Mouse (Mus musculus) adipose tissue, adult 10 weeks (tissue): Measurements from ENCODE around the gene Atp5d. TPM values are rescaled to one million over a fixed set of nuclear protein-coding genes. Genes with fewer than 3 reads are reported as not detected.

ENCODE experiments used
- polyA plus RNA-seq: library from polyadenylated mRNA; stranded (reverse); fragments of 350-450 nt; fragmentation: Illumina TruSeq; extraction: RNeasy Lipid Tissue Mini Kit (QIAGEN cat#74804); gene quantifications from one replicate; pipeline ENCODE4 v1.2.3, GENCODE M21; 2014; ENCODE audit warnings: low read depth, low replicate concordance

Gene Atp5d
- polyA plus RNA-seq, result 268 TPM

GRCm38 (mm10) chr10:80138553-80139438 lies at the start of gene Atp5d:
Gene Atp5d (plus strand): TSS chr10:80138632.

GRCm38 (mm10) chr10:80105460-80105859 lies 33.0 kb upstream of the Atp5d start, which contains the start of gene Sbno2:
Gene Sbno2 (minus strand): TSS chr10:80105571.

GRCm38 (mm10) chr10:80115290-80115943 lies 23.0 kb upstream of the Atp5d start, which contains the start of gene Stk11:
Gene Stk11 (plus strand): TSS chr10:80115803.

GRCm38 (mm10) chr10:80140666-80141035 lies 2.2 kb downstream of the Atp5d start, which contains the start of gene Cbarp:
Gene Cbarp (minus strand): TSS chr10:80140835.

GRCm38 (mm10) chr10:80147719-80148601 lies 9.5 kb downstream of the Atp5d start, which contains the start of gene Midn:
Gene Midn (plus strand): TSS chr10:80148272.

GRCm38 (mm10) chr10:80165392-80166128 lies 27.1 kb downstream of the Atp5d start, which contains the start of gene Cirbp:
Gene Cirbp (plus strand): TSS chr10:80165985.

GRCm38 (mm10) chr10:80172527-80173292 lies 34.3 kb downstream of the Atp5d start, which contains the start of gene 1600002K03Rik:
Gene 1600002K03Rik (plus strand): TSS chr10:80172944.

GRCm38 (mm10) chr10:80179068-80180051 lies 40.9 kb downstream of the Atp5d start, which contains the start of gene Efna2:
Gene Efna2 (plus strand): TSS chr10:80179482.

Other genes starting within 250 kb of the Atp5d start
- 6,422 TPM for gene Cfd, start 247.8 kb upstream of the Atp5d start, polyA plus RNA-seq
- 25.6 TPM for gene Med16, start 229.7 kb upstream of the Atp5d start, polyA plus RNA-seq
- gene Gm26602, start 227.8 kb upstream of the Atp5d start, polyA plus RNA-seq, result not detected
- 2.7 TPM for gene Kiss1r, start 221.7 kb upstream of the Atp5d start, polyA plus RNA-seq
- gene R3hdm4, start 217.4 kb upstream of the Atp5d start, polyA plus RNA-seq, result 81.2 TPM
- 4.9 TPM for gene Arid3a, start 211.6 kb upstream of the Atp5d start, polyA plus RNA-seq
- 22.5 TPM for gene Wdr18, start 178.5 kb upstream of the Atp5d start, polyA plus RNA-seq
- gene Grin3b, start 167.9 kb upstream of the Atp5d start, polyA plus RNA-seq, result not detected
- 86.6 TPM for gene Tmem259, start 154.3 kb upstream of the Atp5d start, polyA plus RNA-seq
- gene Cnn2, start 150.0 kb upstream of the Atp5d start, polyA plus RNA-seq, result 46.6 TPM
- gene Abca7, start 142.1 kb upstream of the Atp5d start, polyA plus RNA-seq, result 3.8 TPM
- 13.2 TPM for gene Arhgap45, start 122.0 kb upstream of the Atp5d start, polyA plus RNA-seq
- gene Polr2e, start 98.8 kb upstream of the Atp5d start, polyA plus RNA-seq, result 65.7 TPM
- 681 TPM for gene Gpx4, start 91.5 kb upstream of the Atp5d start, polyA plus RNA-seq
- gene Sbno2, start 33.1 kb upstream of the Atp5d start, polyA plus RNA-seq, result 17.9 TPM
- 82.1 TPM for gene Stk11, start 22.8 kb upstream of the Atp5d start, polyA plus RNA-seq
- gene Cbarp, start 2.2 kb downstream of the Atp5d start, polyA plus RNA-seq, result 29.3 TPM
- 28.1 TPM for gene Midn, start 9.6 kb downstream of the Atp5d start, polyA plus RNA-seq
- gene Cirbp, start 27.4 kb downstream of the Atp5d start, polyA plus RNA-seq, result 219 TPM
- 19.9 TPM for gene 1600002K03Rik, start 34.3 kb downstream of the Atp5d start, polyA plus RNA-seq
- gene Efna2, start 40.9 kb downstream of the Atp5d start, polyA plus RNA-seq, result 1.4 TPM
- 56.7 TPM for gene Mum1, start 87.8 kb downstream of the Atp5d start, polyA plus RNA-seq
- gene Ndufs7, start 110.5 kb downstream of the Atp5d start, polyA plus RNA-seq, result 123 TPM
- gene Gamt, start 122.4 kb downstream of the Atp5d start, polyA plus RNA-seq, result 196 TPM
- gene Dazap1, start 122.9 kb downstream of the Atp5d start, polyA plus RNA-seq, result 85.8 TPM
- gene Rps15, start 153.8 kb downstream of the Atp5d start, polyA plus RNA-seq, result 1,679 TPM
- gene Apc2, start 157.3 kb downstream of the Atp5d start, polyA plus RNA-seq, result 0.71 TPM
- gene 2310011J03Rik, start 181.9 kb downstream of the Atp5d start, polyA plus RNA-seq, result 32.7 TPM
- gene Pcsk4, start 190.9 kb downstream of the Atp5d start, polyA plus RNA-seq, result 5.3 TPM
- gene Reep6, start 191.3 kb downstream of the Atp5d start, polyA plus RNA-seq, result 55.6 TPM
- 9.4 TPM for gene Adamtsl5, start 209.8 kb downstream of the Atp5d start, polyA plus RNA-seq
- 0.34 TPM for gene Plk5, start 217.8 kb downstream of the Atp5d start, polyA plus RNA-seq
- 14.4 TPM for gene Mex3d, start 249.0 kb downstream of the Atp5d start, polyA plus RNA-seq